Mouse (Mus musculus): ENCODE results near the gene Vmn1r20. TPM values are rescaled to one million over a fixed set of nuclear protein-coding genes. Genes with fewer than 3 reads are reported as not detected.
"Not testable (repeated sequence)": the region's sequence is repeated elsewhere in the genome, so short reads cannot be mapped to it uniquely, and the experiment has no call there.

Gene Vmn1r20
- not detected in 2 replicates for polyA plus RNA-seq (2015; fragmentation: Nextera tagmentation; extraction: Ambion mirVana)

DNA sequence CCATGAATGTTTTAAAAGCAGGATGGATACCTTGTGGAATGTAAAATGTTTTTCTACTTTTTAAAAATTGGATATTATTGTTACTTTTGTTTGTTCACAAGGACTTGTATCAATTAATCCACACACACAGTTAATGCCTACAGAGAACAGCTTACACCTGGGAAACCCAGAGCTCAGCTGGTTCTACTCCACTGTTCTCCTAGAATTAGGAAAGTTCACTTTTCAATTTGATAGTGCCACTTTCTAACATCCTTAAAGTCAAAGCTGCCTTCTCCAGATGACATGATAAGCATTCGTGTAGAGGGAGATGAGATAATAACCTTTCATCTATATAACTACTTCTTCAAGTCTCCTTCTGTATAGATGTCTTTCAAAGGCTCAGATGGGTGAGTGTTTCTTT is at the start of gene Vmn1r20:
TSS of gene Vmn1r20 (plus strand) at position 301 of the 400 bp plus-strand sequence.
- 65% methylated on average over 1 of the region's 1 CpGs for WGBS
- Histone ChIP-seq H3K9me3 (no peaks in the 10 kb centered on the region), H3K9ac (no peak within 1 kb of the TSS), H3K4me2 (replicated peaks) (no peak within 1 kb of the TSS), H3K27ac (no peak within 1 kb of the TSS), H3K36me3 (no peaks in the 10 kb centered on the region), H3K4me1 (no peaks in the 10 kb centered on the region), H3K4me3 (no peak within 1 kb of the TSS), H3K27me3 (no peaks in the 10 kb centered on the region)
- ATAC-seq (ENCODE audit: low FRiP score, low read depth) = no peak

GRCm38 (mm10) chr6:57395683-57396082 is 33.0 kb upstream of the Vmn1r20 start, which contains the start of gene Vmn1r18:
TSS of gene Vmn1r18 (minus strand) at chr6:57395783.
- H3K4me2 ChIP-seq (replicated peaks) = no peak within 1 kb of the TSS
- H3K4me3 ChIP-seq = no peak within 1 kb of the TSS
- no peaks in the 10 kb centered on the region for H3K36me3 ChIP-seq

GRCm38 (mm10) chr6:57403480-57403879 is 25.2 kb upstream of the Vmn1r20 start, which contains the start of gene Vmn1r19:
TSS of gene Vmn1r19 (plus strand) at chr6:57403780.
- not testable (repeated sequence) for H3K4me1 ChIP-seq; ATAC-seq (ENCODE audit: low FRiP score, low read depth); H3K4me2 ChIP-seq (replicated peaks); H3K27me3 ChIP-seq; H3K36me3 ChIP-seq; H3K9me3 ChIP-seq; H3K27ac ChIP-seq; H3K9ac ChIP-seq; H3K4me3 ChIP-seq
- 64% methylated on average over 3 of the region's 3 CpGs for WGBS

More at GRCm38 (mm10) chr6:57395683-57396082, 33.0 kb upstream of the Vmn1r20 start, which contains the start of gene Vmn1r18:
- ATAC-seq (ENCODE audit: low FRiP score, low read depth) = no peak
- no peaks in the 10 kb centered on the region for H3K4me1 ChIP-seq
- H3K9ac ChIP-seq = no peak within 1 kb of the TSS
- H3K27me3 ChIP-seq = no peaks in the 10 kb centered on the region
- no peaks in the 10 kb centered on the region for H3K9me3 ChIP-seq
- H3K27ac ChIP-seq = no peak within 1 kb of the TSS

- no peak overlapping the region for H3K9ac ChIP-seq
- H3K36me3 ChIP-seq = no peaks in the 10 kb centered on the region
- H3K9me3 ChIP-seq = no peaks in the 10 kb centered on the region
- WGBS = 82% methylated on average over 1 of the region's 1 CpGs
- ATAC-seq (ENCODE audit: low FRiP score, low read depth) = no peak
- no peak overlapping the region for H3K4me3 ChIP-seq
- no peaks in the 10 kb centered on the region for H3K4me1 ChIP-seq
- no peak overlapping the region for H3K27ac ChIP-seq
- H3K4me2 ChIP-seq (replicated peaks) = no peak overlapping the region
- no peaks in the 10 kb centered on the region for H3K27me3 ChIP-seq
Measured at GRCm38 (mm10) chr6:57431196-57431595, 2.5 kb downstream of the Vmn1r20 start.

DNA sequence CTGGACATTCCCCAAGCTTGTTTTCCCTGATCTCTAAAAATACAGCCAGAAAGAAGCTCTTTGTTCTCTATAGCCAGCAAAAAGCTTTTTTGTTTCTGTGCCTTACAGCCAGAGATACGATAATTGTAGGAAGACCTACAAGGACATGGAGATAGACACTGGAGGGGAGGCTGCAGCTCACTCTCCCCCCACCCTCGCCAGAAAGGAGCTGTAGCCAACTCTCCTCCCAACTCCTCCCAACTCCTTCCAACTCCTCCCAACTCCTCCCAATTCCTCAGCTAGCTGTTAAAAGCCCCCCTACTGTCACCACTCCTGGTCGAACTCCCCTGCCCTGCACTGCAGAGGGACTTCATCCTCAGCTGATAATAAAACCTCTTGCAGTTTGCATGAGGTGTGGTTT is 39.4 kb downstream of the Vmn1r20 start:
- H3K4me2 ChIP-seq (replicated peaks); H3K9ac ChIP-seq; H3K4me1 ChIP-seq; H3K9me3 ChIP-seq; H3K27ac ChIP-seq; H3K27me3 ChIP-seq; H3K4me3 ChIP-seq; ATAC-seq (ENCODE audit: low FRiP score, low read depth); H3K36me3 ChIP-seq: not testable (repeated sequence)
- WGBS = 34% methylated on average over 3 of the region's 3 CpGs

Other genes with a start within 250 kb of the Vmn1r20 start
- not detected in 2 replicates for gene Vmn1r13, start 225.6 kb upstream of the Vmn1r20 start, polyA plus RNA-seq (2015; fragmentation: Nextera tagmentation; extraction: Ambion mirVana)
- not detected in 2 replicates for gene Vmn1r14, start 197.2 kb upstream of the Vmn1r20 start, polyA plus RNA-seq (2015; fragmentation: Nextera tagmentation; extraction: Ambion mirVana)
- gene Vmn1r15, start 171.0 kb upstream of the Vmn1r20 start, polyA plus RNA-seq (2015; fragmentation: Nextera tagmentation; extraction: Ambion mirVana) = not detected in 2 replicates
- not detected in 2 replicates for gene Vmn1r16, start 99.4 kb upstream of the Vmn1r20 start, polyA plus RNA-seq (2015; fragmentation: Nextera tagmentation; extraction: Ambion mirVana)
- not detected in 2 replicates for gene Vmn1r17, start 65.2 kb upstream of the Vmn1r20 start, polyA plus RNA-seq (2015; fragmentation: Nextera tagmentation; extraction: Ambion mirVana)
- not detected in 2 replicates for gene Vmn1r18, start 33.1 kb upstream of the Vmn1r20 start, polyA plus RNA-seq (2015; fragmentation: Nextera tagmentation; extraction: Ambion mirVana)
- gene Vmn1r19, start 25.1 kb upstream of the Vmn1r20 start, polyA plus RNA-seq (2015; fragmentation: Nextera tagmentation; extraction: Ambion mirVana) = not detected in 2 replicates
- gene Ppm1k, start 106.5 kb downstream of the Vmn1r20 start, polyA plus RNA-seq (2015; fragmentation: Nextera tagmentation; extraction: Ambion mirVana) = 5.2 and 5.3 TPM in 2 replicates
- gene Herc6, start 152.1 kb downstream of the Vmn1r20 start, polyA plus RNA-seq (2015; fragmentation: Nextera tagmentation; extraction: Ambion mirVana) = 1.8 and 2.2 TPM in 2 replicates

Data from limb, embryonic 13.5 days (tissue).